Comparison of ENCODE assay signal across 8 mouse cellular contexts in genomic region chr8:82027401-82027800, GRCm38 (mm10).
DNase-seq lines count a peak whose midpoint lies in the region; ATAC-seq lines count a peak whose summit lies in the region.

No protein-coding gene starts in this region.

- peaks cover 11% of the 10 kb centered on the region; the same call in 1 of the 2 replicates for H3K4me1 ChIP-seq in embryonic facial prominence, embryonic 14.5 days (ENCODE audit: control insufficient read depth, insufficient read depth, low read length)
- 0 out of 2 replicates have a peak, but pooled peaks cover 5% of the 10 kb centered on the region for H3K4me1 ChIP-seq in embryonic facial prominence, embryonic 10.5 days

- H3K4me2 ChIP-seq in embryonic facial prominence, embryonic 14.5 days (ENCODE audit: low read depth, low read length) = no peak overlapping the region

- no peak overlapping the region for H3K27ac ChIP-seq in embryonic facial prominence, embryonic 14.5 days (replicated peaks; ENCODE audit: low read depth, low read length)
- no peak overlapping the region for H3K27ac ChIP-seq in embryonic facial prominence, embryonic 10.5 days (replicated peaks)

- no peaks in the 10 kb centered on the region for H3K36me3 ChIP-seq in embryonic facial prominence, embryonic 14.5 days (ENCODE audit: control insufficient read depth, insufficient read depth, low read length)
- H3K36me3 ChIP-seq in embryonic facial prominence, embryonic 10.5 days (replicated peaks) = no peaks in the 10 kb centered on the region

- intact Hi-C loops in heart, postnatal 14 days (cut with DNase I) = loop anchor here (5.0 to 10.0 kb wide), 3 partner anchors 213 to 683 kb away; partner anchors contain the start of gene Inpp4b

- no peak overlapping the region for H3K4me3 ChIP-seq in embryonic facial prominence, embryonic 14.5 days (ENCODE audit: low read depth, low read length)
- no peak overlapping the region for H3K4me3 ChIP-seq in embryonic facial prominence, embryonic 10.5 days

- peak; percentile 85 for DNase-seq in embryonic facial prominence, embryonic 14.5 days (ENCODE audit: low spot score)
- DNase-seq in embryonic facial prominence, embryonic 10.5 days (ENCODE audit: low spot score) = no peak
- DNase-seq in right cerebral cortex, adult 18-20 months = peak; percentile 3
- DNase-seq in right cerebral cortex, postnatal 25 days = no peak
- peak; percentile 5 to 7 for DNase-seq in heart, postnatal 14 days
- peak; percentile 4 to 23 for DNase-seq in lung, postnatal 4 days
- no peak for DNase-seq in gastrocnemius, adult 8-10 months (ENCODE audit: low spot score in 2 of 2)
- no peak for DNase-seq in gastrocnemius, adult 18-20 months (ENCODE audit: low spot score)

- H3K9ac ChIP-seq in embryonic facial prominence, embryonic 14.5 days (ENCODE audit: low read depth, low read length) = no peak overlapping the region

- no peaks in the 10 kb centered on the region for H3K27me3 ChIP-seq in embryonic facial prominence, embryonic 14.5 days (replicated peaks; ENCODE audit: control insufficient read depth, insufficient read depth, low read length)
- no peaks in the 10 kb centered on the region for H3K27me3 ChIP-seq in embryonic facial prominence, embryonic 10.5 days (replicated peaks; ENCODE audit: low read depth, poor library complexity, severe bottlenecking)

- H3K9me3 ChIP-seq in embryonic facial prominence, embryonic 14.5 days (ENCODE audit: control insufficient read depth, low read length) = no peaks in the 10 kb centered on the region
- H3K9me3 ChIP-seq in embryonic facial prominence, embryonic 10.5 days = no peaks in the 10 kb centered on the region

- ATAC-seq in embryonic facial prominence, embryonic 14.5 days (ENCODE audit: low read depth) = peak; percentile 30; the same call in 1 of the 2 replicates

- WGBS in embryonic facial prominence, embryonic 14.5 days = 28% methylated on average over 3 of the region's 3 CpGs
- WGBS in embryonic facial prominence, embryonic 10.5 days = 51% methylated on average over 3 of the region's 3 CpGs

Comparison
In these comparisons a context has a peak if more than half of its experiments do, and no peak if none do; other contexts are left out.
1. DNase-seq: peak in embryonic facial prominence, embryonic 14.5 days (single experiment), right cerebral cortex, adult 18-20 months (single experiment), heart, postnatal 14 days (2 of 2) and lung, postnatal 4 days (2 of 2); none in embryonic facial prominence, embryonic 10.5 days (single experiment), right cerebral cortex, postnatal 25 days (single experiment), gastrocnemius, adult 8-10 months (0 of 2) and gastrocnemius, adult 18-20 months (single experiment).